Mouse (Mus musculus): ENCODE data around the gene Cdhr1.

DNA sequence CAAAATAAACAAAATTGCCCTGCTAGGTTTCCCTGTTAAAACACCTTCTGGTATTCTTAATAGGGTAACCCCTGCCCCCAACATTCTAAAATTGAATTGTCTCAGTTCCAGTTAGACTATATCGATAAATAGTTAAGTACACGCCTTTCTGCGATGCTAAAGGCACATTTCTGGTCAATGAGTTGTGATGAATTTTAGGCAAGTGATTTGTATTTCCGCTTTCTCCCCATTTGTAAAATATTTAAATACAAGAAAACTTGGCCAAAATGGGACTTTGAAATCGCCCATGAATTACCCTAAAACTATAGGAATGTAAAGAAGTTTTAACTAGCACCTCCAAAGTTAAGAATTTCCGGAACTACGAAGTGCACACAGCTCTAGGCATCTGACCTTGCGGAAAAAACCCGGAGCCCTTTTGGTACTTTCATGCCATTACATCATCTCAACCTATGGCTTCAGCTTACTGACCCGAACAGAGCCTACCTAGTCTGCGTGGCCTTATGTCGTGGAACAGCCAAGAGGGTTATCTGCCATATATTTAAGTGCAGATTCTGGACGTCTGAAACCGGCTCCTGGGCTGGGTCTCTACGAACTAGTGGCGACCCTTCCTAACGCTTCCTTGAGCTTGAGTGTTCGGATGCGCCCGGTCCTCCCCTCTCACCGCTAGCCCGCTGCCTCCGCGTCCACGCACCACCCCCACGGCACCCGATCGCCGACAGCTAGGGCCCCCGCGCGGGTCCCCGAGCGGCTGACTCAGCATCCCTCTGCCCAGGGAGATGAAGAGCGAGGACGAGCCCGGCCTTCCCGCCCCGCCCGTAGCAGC, 36.4 kb upstream of the Cdhr1 start:
- TF ChIP-seq CTCF (conservative IDR thresholded peaks at IDR 0.05; ENCODE audit: insufficient read depth, insufficient read length, low read depth, low read length) (no peak), POLR2A (IDR thresholded peaks at IDR 0.05; ENCODE audit: low read depth, low read length) (no peak)
